Mouse (Mus musculus) erythroblast, embryonic 14.5 days (primary cell): ENCODE measurements around the gene Lpar5.

Source experiments
- GATA1 ChIP-seq: IDR thresholded peaks from 2 replicates; pipeline ENCODE4 v1.6.1; 2012; ENCODE audit warnings: low read length, inconsistent platforms, mixed read lengths
- TAL1 ChIP-seq: IDR thresholded peaks from 3 replicates; pipeline ENCODE4 v1.6.1; 2012; ENCODE audit warnings: low read length, inconsistent platforms, mixed read lengths

DNA sequence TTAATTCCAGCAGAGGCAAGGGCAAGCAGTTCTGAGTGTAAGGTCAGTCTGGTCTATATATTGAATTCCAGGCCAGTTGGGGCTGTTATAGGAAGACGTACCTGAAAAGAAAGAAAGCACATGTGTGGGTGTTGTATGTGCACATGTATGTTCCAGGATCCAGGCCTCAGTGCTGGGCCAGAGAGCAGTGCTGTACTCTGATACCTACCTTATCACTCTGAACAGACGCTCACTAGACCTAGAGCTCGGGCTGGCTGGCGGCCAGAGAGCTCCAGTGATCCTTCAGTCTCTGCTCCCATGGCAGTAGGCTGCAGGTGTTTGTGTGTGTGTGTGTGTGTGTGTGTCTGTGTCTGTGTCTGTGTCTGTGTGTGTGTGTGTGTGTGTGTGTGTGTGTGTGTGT lies 36.5 kb downstream of the Lpar5 start:
- TF ChIP-seq TAL1 (peak; percentile 91), GATA1 (peak; percentile 81)
